Mouse (Mus musculus) neural tube, embryonic 15.5 days (tissue): ENCODE measurements around the gene Cfap46. TPM values are rescaled to one million over a fixed set of nuclear protein-coding genes. Genes with fewer than 3 reads are reported as not detected.
A peak's percentile ranks its signal among the peaks of the same experiment; 100 is the strongest.
"Not testable (repeated sequence)": the region's sequence is repeated elsewhere in the genome, so short reads cannot be mapped to it uniquely, and the experiment has no call there.

Experiments
- ATAC-seq: fragments of 200-750 bp; cut with Nextera tagmentation; 2 replicates; pipeline ENCODE4 v1.8.0; 2017; ENCODE audit warnings: mild to moderate bottlenecking, moderate TSS enrichment, moderate library complexity; ENCODE audit not compliant: low FRiP score
- H3K27ac ChIP-seq: fragments of 300-500 bp; sonication (generic); replicated peaks from 2 replicates; pipeline ENCODE4 v1.5.1; 2015; ENCODE audit warnings: mild to moderate bottlenecking, inconsistent platforms
- H3K27me3 ChIP-seq: fragments of 300-500 bp; sonication (generic); replicated peaks from 2 replicates; pipeline ENCODE4 v1.6.1; 2015; ENCODE audit warnings: inconsistent platforms
- H3K36me3 ChIP-seq: fragments of 300-500 bp; sonication (generic); 2 replicates; pipeline ENCODE4 v1.6.1; 2015; ENCODE audit warnings: inconsistent platforms
- H3K4me1 ChIP-seq: fragments of 300-500 bp; sonication (generic); 2 replicates; pipeline ENCODE4 v1.6.1; 2015; ENCODE audit warnings: inconsistent platforms
- H3K4me2 ChIP-seq: fragments of 300-500 bp; sonication (generic); 2 replicates; pipeline ENCODE4 v1.6.1; 2015; ENCODE audit warnings: inconsistent platforms, mild to moderate bottlenecking, moderate library complexity
- H3K4me3 ChIP-seq: fragments of 300-500 bp; sonication (generic); replicated peaks from 2 replicates; pipeline ENCODE4 v1.5.1; 2015; ENCODE audit warnings: mild to moderate bottlenecking, inconsistent platforms
- H3K9ac ChIP-seq: fragments of 300-500 bp; sonication (generic); replicated peaks from 2 replicates; pipeline ENCODE4 v1.6.1; 2015; ENCODE audit warnings: mild to moderate bottlenecking, inconsistent platforms
- H3K9me3 ChIP-seq: fragments of 300-500 bp; sonication (generic); replicated peaks from 2 replicates; pipeline ENCODE4 v1.6.1; 2016; ENCODE audit warnings: inconsistent platforms
- WGBS: fragments of 180-500 bp; shearing (Covaris S2); methylation state at CpG from one replicate; pipeline ENCODE4 v1.1.7; 2015; ENCODE audit warnings: mixed read lengths; 5-methylcytosine and 5-hydroxymethylcytosine counted together
- polyA plus RNA-seq: library from polyadenylated mRNA; unstranded; fragments of >200 nt; fragmentation: Nextera tagmentation; extraction: Ambion mirVana; gene quantifications from 2 replicates; pipeline ENCODE4 v1.2.1, GENCODE M21; 2015

Cfap46 gene
- polyA plus RNA-seq, 1 experiment from 2014 or later, result 3.2 TPM

GRCm38 (mm10) chr7:139703146-139703825 lies 19.7 kb upstream of the Cfap46 start:
- Histone ChIP-seq H3K9me3 (no peaks in the 10 kb centered on the region), H3K4me3 (no peak overlapping the region), H3K4me2 (no peak overlapping the region), H3K9ac (no peak overlapping the region), H3K27me3 (no peaks in the 10 kb centered on the region), H3K27ac (no peak overlapping the region), H3K4me1 (peaks cover 20% of the 10 kb centered on the region), H3K36me3 (no peaks in the 10 kb centered on the region)
- 37% methylated on average over 6 of the region's 6 CpGs for WGBS
- peak; percentile 91 for ATAC-seq

GRCm38 (mm10) chr7:139701651-139702301 lies 18.2 kb upstream of the Cfap46 start:
- Histone ChIP-seq H3K36me3 (no peaks in the 10 kb centered on the region), H3K4me3 (no peak overlapping the region), H3K9me3 (no peaks in the 10 kb centered on the region), H3K27ac (no peak overlapping the region), H3K9ac (no peak overlapping the region), H3K4me2 (no peak overlapping the region), H3K4me1 (peaks cover 19% of the 10 kb centered on the region), H3K27me3 (no peaks in the 10 kb centered on the region)
- 36% methylated on average over 6 of the region's 6 CpGs for WGBS
- ATAC-seq, result no peak

- 94% methylated on average over 4 of the region's 4 CpGs for WGBS
- H3K9me3 ChIP-seq, result no peaks in the 10 kb centered on the region
- H3K4me2 ChIP-seq, result no peak overlapping the region
- H3K36me3 ChIP-seq, result no peaks in the 10 kb centered on the region
- no peak overlapping the region for H3K9ac ChIP-seq
- H3K4me3 ChIP-seq, result no peak overlapping the region
- H3K4me1 ChIP-seq, result no peaks in the 10 kb centered on the region
- H3K27ac ChIP-seq, result no peak overlapping the region
- ATAC-seq, result no peak
- H3K27me3 ChIP-seq, result no peaks in the 10 kb centered on the region
Observed at GRCm38 (mm10) chr7:139692641-139693294, 9.2 kb upstream of the Cfap46 start.

- no peaks in the 10 kb centered on the region for H3K9me3 ChIP-seq
- no peak for ATAC-seq
- 89% methylated on average over 11 of the region's 11 CpGs for WGBS
Observed at GRCm38 (mm10) chr7:139692211-139692610, 8.6 kb upstream of the Cfap46 start.

GRCm38 (mm10) chr7:139685336-139685735 lies 1.7 kb upstream of the Cfap46 start:
- ATAC-seq, result no peak
- Histone ChIP-seq H3K9me3 (no peaks in the 10 kb centered on the region), H3K27me3 (no peaks in the 10 kb centered on the region; the same call in 1 of the 2 replicates), H3K4me1 (peaks cover 14% of the 10 kb centered on the region), H3K27ac (no peak overlapping the region), H3K4me3 (no peak overlapping the region), H3K36me3 (no peaks in the 10 kb centered on the region), H3K4me2 (no peak overlapping the region), H3K9ac (no peak overlapping the region)

More at GRCm38 (mm10) chr7:139692211-139692610, 8.6 kb upstream of the Cfap46 start:
- no peaks in the 10 kb centered on the region for H3K36me3 ChIP-seq
- no peaks in the 10 kb centered on the region for H3K27me3 ChIP-seq
- H3K4me3 ChIP-seq, result no peak overlapping the region
- no peak overlapping the region for H3K9ac ChIP-seq
- H3K4me1 ChIP-seq, result no peaks in the 10 kb centered on the region
- H3K27ac ChIP-seq, result no peak overlapping the region
- no peak overlapping the region for H3K4me2 ChIP-seq

GRCm38 (mm10) chr7:139684553-139684929 lies 924 bp upstream of the Cfap46 start:
- peak overlapping the region; percentile 63 for H3K9ac ChIP-seq
- H3K27ac ChIP-seq, result peak overlapping the region; percentile 74
- no peaks in the 10 kb centered on the region; the same call in 1 of the 2 replicates for H3K27me3 ChIP-seq
- WGBS, result under 1% methylated on average over 14 of the region's 14 CpGs
- H3K9me3 ChIP-seq, result no peaks in the 10 kb centered on the region
- H3K4me2 ChIP-seq, result peak overlapping the region; percentile 75
- peak overlapping the region; percentile 52 for H3K4me3 ChIP-seq
- H3K4me1 ChIP-seq, result peaks cover 14% of the 10 kb centered on the region
- ATAC-seq, result peak; percentile 94
- no peaks in the 10 kb centered on the region for H3K36me3 ChIP-seq

- ATAC-seq, result no peak
- Histone ChIP-seq H3K27ac (no peak overlapping the region), H3K9me3 (no peaks in the 10 kb centered on the region), H3K9ac (no peak overlapping the region), H3K4me1 (peaks cover 14% of the 10 kb centered on the region), H3K4me3 (no peak overlapping the region), H3K4me2 (no peak overlapping the region), H3K36me3 (no peaks in the 10 kb centered on the region), H3K27me3 (peaks cover 4% of the 10 kb centered on the region)
- WGBS, result 82% methylated on average over 11 of the region's 11 CpGs
Observed at GRCm38 (mm10) chr7:139681921-139682598, 1.6 kb downstream of the Cfap46 start.

- Histone ChIP-seq H3K27me3 (peaks cover 4% of the 10 kb centered on the region), H3K4me1 (no peaks in the 10 kb centered on the region), H3K27ac (no peak overlapping the region), H3K4me3 (no peak overlapping the region), H3K9me3 (no peaks in the 10 kb centered on the region), H3K9ac (no peak overlapping the region), H3K36me3 (no peaks in the 10 kb centered on the region), H3K4me2 (no peak overlapping the region)
- 78% methylated on average over 3 of the region's 3 CpGs for WGBS
- ATAC-seq, result no peak
Observed at GRCm38 (mm10) chr7:139676433-139676832, 7.2 kb downstream of the Cfap46 start.

- ATAC-seq, result no peak
- Histone ChIP-seq H3K36me3 (no peaks in the 10 kb centered on the region), H3K4me1 (no peaks in the 10 kb centered on the region), H3K27ac (no peak overlapping the region), H3K4me2 (no peak overlapping the region), H3K9ac (no peak overlapping the region), H3K27me3 (no peaks in the 10 kb centered on the region; the same call in none of the 2 replicates), H3K9me3 (no peaks in the 10 kb centered on the region), H3K4me3 (no peak overlapping the region)
- 72% methylated on average over 8 of the region's 8 CpGs for WGBS
Observed at GRCm38 (mm10) chr7:139666871-139667270, 16.7 kb downstream of the Cfap46 start.

- no peaks in the 10 kb centered on the region for H3K9me3 ChIP-seq
- ATAC-seq, result no peak
- 77% methylated on average over 3 of the region's 3 CpGs for WGBS
- no peak overlapping the region for H3K4me3 ChIP-seq
- no peaks in the 10 kb centered on the region for H3K36me3 ChIP-seq
- H3K4me1 ChIP-seq, result no peaks in the 10 kb centered on the region
- no peak overlapping the region for H3K9ac ChIP-seq
- no peak overlapping the region for H3K4me2 ChIP-seq
- H3K27me3 ChIP-seq, result no peaks in the 10 kb centered on the region; the same call in none of the 2 replicates
- no peak overlapping the region for H3K27ac ChIP-seq
Observed at GRCm38 (mm10) chr7:139663318-139663717, 20.3 kb downstream of the Cfap46 start.

- not testable (repeated sequence) for H3K27me3 ChIP-seq, H3K9ac ChIP-seq, H3K9me3 ChIP-seq, H3K36me3 ChIP-seq, H3K4me2 ChIP-seq, ATAC-seq, H3K4me3 ChIP-seq, H3K4me1 ChIP-seq, H3K27ac ChIP-seq
- 94% methylated on average over 28 of the region's 28 CpGs for WGBS
Observed at GRCm38 (mm10) chr7:139659901-139660300, 23.7 kb downstream of the Cfap46 start.
